Mouse (Mus musculus) MN1 (cell line): ENCODE measurements around the gene Mvd.
A peak's percentile ranks its signal among the peaks of the same experiment; 100 is the strongest.

Source experiments
- DNase-seq: peaks from one replicate; pipeline ENCODE4 v3.0.0-alpha.2; 2016; ENCODE audit warnings: low spot score

Mvd gene

GRCm38 (mm10) chr8:122426145-122426544 is 17.1 kb downstream of the Mvd start:
- peak; percentile 55 for DNase-seq

GRCm38 (mm10) chr8:122423659-122424058 is 19.6 kb downstream of the Mvd start:
- peak; percentile 81 for DNase-seq

GRCm38 (mm10) chr8:122423217-122423616 is 20.0 kb downstream of the Mvd start:
- no peak for DNase-seq

- DNase-seq = no peak
These were observed 21.7 kb downstream of the Mvd start, which contains the start of gene Il17c for GRCm38 (mm10) chr8:122421376-122422070. Il17c (plus strand) TSS chr8:122422020.

GRCm38 (mm10) chr8:122419881-122420555 is 23.2 kb downstream of the Mvd start:
- peak; percentile 74 for DNase-seq

- no peak for DNase-seq
These were observed 27.7 kb downstream of the Mvd start for GRCm38 (mm10) chr8:122415554-122415953.

GRCm38 (mm10) chr8:122414311-122414710 is 28.9 kb downstream of the Mvd start:
- DNase-seq = no peak

- DNase-seq = no peak
These were observed 35.5 kb downstream of the Mvd start for GRCm38 (mm10) chr8:122407678-122408077.

GRCm38 (mm10) chr8:122405146-122405805 is 37.9 kb downstream of the Mvd start:
- DNase-seq = no peak

GRCm38 (mm10) chr8:122398186-122398585 is 45.0 kb downstream of the Mvd start:
- no peak for DNase-seq

- DNase-seq = no peak
These were observed 47.9 kb downstream of the Mvd start for GRCm38 (mm10) chr8:122395291-122395690.

- DNase-seq = no peak
These were observed 49.5 kb downstream of the Mvd start for GRCm38 (mm10) chr8:122393717-122394116.

GRCm38 (mm10) chr8:122390758-122391157 is 52.5 kb downstream of the Mvd start:
- DNase-seq = no peak

- DNase-seq = no peak
These were observed 53.9 kb downstream of the Mvd start for GRCm38 (mm10) chr8:122389357-122389756.
